Mouse (Mus musculus): Measurements from ENCODE around the gene Bcat2.

Bcat2 gene

DNA sequence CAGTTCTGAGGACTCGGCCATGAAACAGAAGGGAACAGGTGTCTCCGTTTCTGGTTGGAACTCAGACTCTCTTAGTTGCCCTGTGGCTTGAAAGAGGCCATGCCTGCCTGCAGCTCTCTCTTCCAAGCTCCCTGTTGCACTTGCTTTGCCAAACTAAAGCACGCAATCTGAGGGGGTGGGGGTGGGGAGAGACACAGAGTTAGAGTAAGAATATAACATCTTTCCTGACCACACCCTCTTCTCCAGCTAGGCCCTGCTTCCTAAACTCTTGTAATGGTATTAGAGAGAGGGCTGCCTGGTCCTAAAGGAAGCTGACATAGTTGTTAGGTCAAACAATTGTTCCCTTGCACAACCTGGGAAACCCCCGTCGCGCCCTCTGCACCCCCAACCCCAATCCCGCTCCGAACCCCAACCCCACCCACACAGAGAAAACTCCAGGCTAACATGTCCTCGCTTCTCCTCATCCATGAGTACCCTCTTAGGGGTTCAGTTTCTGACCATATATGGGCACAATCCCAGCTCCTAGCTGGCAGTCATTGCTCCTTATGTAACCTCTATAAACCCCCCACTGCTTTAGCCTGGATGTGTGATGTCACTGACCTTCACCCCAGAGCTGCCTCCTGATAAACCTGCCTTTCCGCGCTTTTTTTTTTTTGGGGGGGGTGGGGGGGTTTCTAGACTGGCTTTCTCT is 19.0 kb upstream of the Bcat2 start:
- no peak for DNase-seq

DNA sequence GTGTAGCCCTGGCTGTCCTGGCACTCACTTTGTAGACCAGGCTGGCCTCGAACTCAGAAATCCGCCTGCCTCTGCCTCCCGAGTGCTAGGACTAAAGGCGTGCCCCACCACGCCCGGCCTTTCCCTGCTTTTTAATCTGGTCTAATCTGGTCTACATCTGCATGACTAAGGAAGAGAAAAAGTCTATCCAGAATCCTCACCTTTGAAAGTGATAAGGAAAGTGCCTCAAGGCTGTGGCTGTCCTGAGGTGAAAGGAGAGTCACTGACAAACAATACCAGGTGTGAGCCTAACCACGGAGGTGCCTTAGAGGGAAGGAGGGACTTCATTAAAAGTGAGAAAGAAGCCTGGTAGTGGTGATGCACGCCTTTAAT is 18.5 kb upstream of the Bcat2 start:
- DNase-seq, result no peak

DNA sequence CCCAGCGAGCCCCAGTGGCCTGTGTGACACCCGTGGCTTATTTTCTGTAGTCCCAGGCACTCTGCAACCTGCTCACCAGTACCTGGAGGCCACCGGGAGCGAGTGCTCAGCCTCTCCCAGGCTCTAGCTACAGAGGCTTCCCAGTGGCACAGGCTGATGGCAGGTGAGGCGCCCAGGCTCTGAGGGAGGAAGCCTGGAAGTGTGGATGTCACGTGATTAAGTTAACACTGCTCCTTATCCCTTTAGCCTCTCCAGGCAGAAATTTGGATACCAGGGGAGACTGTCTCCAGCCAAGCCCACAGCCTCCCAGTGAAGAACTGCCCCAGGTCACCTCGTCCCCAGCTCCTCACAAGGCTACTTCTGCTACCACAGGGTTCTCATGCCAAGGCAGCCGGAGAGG is 16.4 kb upstream of the Bcat2 start:
- DNase-seq, result no peak

DNA sequence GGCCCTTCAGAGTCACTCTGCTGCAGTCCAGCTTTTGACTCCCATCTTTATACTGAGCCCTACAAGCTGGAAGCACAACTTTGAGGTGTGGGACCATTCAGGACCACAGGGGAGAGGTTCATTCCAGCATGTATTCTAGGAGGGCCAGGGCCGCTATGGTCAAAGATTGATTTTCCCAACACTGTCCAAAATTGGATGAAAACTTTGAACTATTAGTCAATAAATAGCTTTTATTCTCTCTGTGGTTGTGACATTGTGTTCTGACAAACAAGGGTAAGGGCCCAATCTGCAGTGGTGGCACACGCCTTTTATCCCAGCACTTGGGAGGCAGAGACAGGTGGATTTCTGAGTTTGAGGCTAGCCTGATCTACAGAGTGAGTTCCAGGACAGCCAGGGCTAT is 16.0 kb upstream of the Bcat2 start:
- DNase-seq, result no peak

DNA sequence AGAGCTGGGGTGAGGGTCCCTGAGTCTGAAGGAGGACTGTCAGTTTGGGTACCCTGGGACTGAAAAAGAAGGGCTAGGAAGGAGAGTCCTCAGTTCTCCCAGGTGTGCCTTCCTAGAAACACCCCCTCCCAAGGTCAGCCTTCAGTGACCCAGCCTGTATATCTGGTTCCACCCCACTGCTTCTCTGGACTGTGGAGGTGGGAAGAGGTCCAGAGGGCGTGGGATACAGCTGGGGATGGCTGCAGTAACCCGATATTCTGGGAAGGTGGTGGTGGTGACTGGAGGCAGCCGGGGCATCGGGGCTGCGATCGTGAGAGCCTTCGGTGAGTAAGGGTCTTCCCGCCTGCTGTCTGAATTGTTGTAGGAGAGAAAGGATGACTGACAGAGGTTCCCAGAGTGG is 15.2 kb upstream of the Bcat2 start, which contains the start of gene Hsd17b14:
TSS of gene Hsd17b14 (plus strand) at position 150 of the 400 bp plus-strand sequence.
- DNase-seq, result no peak

DNA sequence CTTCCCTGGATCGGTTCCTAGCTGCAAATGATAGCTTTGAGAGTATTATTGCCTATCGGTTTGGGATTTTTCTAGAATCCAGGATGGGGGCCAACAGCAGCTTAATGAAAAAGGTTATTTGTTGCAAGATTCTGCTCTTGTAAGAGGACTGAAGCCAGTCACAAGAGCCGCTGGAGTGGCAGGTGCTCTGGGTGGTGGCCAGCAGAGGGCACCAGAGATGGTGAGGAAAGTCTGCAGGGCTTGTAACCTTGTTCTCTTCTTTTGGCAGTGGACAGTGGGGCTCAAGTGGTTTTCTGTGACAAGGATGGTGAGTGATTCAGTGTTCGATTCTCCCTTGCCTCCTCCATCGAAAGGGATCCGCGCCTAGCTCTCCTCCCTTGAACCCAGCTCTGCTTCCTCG is 14.2 kb upstream of the Bcat2 start:
- DNase-seq, result peak; percentile 79 to 82

DNA sequence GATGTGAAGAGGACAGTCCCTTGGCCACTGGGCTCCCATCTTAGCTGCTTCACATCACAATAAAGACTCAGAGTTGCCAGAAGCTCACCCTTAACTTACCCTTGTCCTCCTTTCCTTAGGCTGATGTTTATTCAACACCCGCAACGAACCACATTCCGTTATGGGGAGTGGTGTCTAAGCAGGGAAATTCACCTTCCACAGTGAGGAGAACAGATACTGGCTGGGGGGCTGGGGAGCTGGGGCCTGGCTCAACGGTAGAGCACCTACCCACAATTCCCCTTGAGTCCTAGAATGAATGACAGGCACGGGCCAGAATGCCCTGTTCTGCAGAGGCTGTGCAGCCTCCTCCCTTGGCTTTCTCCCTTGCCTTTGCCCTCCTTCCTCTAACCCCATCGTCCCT is 11.0 kb upstream of the Bcat2 start:
- DNase-seq, result no peak

DNA sequence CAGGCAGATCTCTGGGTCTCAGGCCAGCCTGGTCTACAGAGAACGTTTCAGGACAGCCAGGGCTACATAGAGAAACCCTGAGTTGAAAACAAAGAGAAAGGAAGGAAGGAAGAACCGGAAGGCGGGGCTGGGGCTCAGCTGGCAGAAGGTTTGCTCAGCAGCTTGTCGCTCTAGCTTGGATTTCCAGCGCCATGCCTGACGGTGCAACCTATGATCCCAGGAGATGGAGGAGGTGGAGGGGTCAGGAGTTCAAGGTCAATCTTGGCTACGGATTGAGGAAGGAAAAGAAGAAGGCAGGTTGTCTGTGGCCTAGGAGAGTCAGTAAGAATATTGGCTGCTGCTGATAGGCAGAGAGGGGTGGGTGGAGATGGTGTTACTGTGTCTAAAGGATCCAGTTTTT is 9.7 kb upstream of the Bcat2 start:
- DNase-seq, result peak in 1 of 2 experiments; percentile 37

DNA sequence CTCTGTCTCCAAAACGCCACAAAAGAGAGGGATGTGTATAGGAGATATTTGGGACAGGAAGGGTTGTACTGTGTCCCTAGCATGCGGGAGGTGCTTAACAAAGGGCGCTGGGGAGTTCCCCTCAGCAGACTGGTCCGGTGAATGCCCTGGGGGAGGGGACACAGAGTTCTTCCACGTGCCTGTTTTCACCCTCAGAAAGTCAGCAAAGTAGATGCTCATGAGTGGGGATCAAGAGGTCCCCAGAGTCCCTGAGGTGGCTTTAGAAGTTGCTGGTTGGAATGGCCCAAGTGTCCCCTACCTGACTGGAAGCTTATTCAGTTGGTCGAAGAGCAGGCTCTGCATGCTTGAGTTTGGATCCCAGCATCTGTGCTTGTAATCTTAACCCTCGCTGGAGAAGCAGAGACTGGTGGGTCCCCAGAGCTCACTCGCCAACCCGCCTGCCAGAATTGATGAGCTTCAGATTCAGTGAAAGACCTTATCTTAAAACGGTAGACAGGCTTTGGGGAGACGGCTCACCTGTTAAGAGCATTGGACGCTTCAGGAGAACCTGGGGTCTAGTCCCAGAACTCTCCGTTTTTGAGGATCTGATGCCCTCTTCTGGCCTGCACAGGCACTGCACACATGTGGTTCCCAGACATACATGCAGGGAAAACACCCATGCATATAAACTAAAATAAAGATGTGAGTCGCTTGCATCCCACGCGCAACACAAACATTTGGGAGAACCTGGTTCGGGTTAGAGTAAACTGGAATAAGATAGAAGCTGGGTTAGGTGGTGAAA is 8.9 kb upstream of the Bcat2 start:
- peak; percentile 80 to 83 for DNase-seq

DNA sequence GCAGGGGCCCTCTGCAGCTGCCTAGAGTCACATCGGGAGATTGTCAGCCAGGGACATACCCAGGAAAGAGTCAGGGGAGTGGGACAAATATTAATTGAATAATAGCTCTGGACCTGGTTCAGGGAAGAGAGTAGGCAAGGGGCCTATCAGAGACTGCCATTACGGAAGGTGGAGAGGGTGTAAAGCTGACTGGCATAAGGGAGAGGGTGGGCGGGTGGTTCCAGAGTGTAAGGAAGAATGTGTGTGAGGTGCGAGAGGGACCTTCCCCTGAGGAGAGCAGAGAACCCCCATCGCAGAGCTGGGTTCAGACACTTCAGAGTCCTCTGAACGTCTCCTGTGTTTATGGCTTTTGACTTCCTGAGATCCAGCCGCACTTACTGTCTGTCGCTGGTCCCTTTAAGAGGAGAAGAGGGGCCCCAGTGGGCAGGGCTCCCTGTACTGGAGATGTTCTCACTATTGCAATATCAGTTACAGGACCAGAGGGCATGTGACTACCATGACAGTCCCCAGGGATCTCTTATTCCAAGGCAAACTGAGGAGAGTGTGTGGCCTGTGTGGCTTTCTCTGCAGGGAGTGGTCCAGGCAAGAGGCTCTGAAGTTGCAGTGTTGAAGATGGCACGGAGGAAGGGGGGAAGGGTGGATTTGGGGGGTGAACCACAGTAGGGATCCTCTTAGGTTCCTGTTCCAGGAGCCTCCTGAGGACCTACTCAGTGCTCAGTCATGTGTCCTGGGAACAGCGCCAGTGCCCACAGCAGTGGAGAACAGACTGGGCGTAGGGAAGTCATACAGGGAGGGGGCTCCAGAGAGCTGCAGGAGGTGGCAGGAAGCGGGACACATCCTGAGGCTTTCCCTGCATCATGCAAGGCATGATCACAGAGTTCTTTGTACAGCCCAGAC is 8.1 kb upstream of the Bcat2 start:
- no peak for DNase-seq

DNA sequence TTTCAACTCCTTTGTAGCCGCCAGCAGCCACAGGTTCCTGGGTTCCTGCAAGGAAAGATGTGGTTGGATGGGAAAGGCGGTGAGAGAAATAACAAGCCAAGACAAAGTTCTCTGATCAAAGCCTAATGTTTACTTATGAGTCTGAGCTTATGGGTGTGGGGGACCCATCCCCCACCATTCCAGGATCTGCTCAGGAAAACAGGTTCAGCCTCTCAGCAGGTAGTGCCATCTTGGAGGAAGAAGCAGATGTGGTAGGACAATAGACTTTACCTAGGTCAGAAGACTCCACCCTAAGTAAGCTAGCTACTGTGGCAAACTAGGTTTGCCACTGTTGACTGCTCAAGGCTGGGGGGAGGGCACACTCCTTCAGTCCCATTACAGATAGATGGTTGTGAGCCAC is 5.1 kb upstream of the Bcat2 start:
- no peak for DNase-seq

DNA sequence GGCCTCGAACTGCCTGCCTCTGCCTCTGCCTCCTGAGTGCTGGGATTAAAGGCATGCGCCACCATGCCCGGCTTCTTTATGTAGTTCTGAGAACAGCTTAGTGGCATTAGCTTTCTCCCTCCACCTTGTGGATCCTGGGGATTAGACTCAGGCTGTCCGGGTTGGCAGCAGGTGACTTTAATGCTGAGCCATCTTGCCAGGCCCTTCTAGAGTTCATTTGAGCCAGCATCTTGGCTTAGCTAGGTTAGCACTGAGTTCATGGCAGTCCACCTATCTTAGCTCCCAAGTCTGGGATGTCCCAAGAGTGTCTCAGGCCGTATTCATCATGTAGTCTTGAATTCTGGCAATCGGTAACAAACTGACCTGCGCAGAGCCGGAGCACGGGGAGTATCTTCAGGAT is 4.5 kb upstream of the Bcat2 start:
- no peak for DNase-seq

DNA sequence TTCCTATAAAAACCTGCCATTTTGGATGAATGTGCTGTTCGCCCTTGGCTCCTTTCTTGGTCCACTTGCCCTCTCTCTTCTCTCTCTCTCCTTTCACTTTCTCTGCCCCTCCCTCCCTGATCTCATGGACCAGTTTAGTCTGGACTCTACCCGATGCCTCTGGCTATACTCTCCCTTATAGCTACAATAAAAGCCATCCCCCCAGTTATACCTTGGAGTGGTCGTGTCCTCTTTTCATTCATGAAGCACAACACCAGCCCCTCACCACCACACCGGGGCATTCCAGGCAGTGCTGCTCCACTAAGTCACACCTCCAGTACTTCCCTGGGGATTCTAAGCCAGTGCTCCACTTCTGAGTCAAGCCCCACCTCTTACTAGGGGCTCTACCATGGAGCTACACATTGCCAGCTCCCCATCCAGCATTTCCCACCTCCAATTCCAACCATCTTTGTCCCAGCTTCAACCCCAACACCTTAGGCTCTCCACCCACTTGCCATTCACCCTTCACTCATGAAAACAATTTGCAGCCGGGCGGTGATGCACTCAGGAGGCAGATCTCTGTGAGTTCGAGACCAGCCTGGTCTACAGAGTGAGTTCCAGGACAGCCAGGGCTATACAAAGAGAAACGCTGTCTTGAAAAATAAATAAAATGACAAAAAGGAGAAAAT is 2.7 kb upstream of the Bcat2 start:
- no peak for DNase-seq

DNA sequence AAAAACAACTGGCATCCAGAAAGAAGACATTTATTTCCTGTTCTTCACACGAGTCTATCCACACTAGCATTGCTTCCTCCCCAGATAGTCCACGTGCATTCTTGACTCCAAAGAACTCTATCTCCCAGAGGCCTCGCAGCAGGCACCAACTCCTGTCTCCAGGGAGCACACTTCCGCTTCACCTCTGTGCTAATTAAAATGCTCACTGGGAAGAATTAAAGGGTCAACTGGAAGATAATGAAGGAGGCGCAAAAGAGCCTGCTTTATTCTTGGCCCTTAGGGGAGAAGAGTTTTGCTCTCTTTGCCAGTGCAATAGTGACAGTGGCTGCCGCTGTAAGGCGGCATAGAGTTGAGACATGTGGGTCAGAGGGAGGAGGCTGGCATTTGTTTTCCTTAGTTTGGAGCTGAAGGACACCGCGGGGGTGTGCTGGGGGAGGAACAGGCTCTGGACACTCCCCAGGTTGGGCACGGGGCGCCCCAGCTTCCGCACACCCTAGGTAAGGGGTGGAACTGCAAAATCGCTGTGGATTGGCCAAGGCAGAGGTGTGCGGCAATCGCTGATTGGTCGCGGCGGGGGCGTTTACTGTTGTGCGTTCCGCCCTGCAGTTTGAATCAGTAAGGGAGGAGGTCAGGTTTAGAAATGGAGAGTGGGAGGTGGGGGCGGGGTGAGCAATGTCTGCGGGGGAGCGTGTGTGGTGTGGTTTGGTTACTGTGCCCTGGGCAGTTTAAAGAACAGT is 2.0 kb upstream of the Bcat2 start:
- DNase-seq, result peak; percentile 86 to 91

DNA sequence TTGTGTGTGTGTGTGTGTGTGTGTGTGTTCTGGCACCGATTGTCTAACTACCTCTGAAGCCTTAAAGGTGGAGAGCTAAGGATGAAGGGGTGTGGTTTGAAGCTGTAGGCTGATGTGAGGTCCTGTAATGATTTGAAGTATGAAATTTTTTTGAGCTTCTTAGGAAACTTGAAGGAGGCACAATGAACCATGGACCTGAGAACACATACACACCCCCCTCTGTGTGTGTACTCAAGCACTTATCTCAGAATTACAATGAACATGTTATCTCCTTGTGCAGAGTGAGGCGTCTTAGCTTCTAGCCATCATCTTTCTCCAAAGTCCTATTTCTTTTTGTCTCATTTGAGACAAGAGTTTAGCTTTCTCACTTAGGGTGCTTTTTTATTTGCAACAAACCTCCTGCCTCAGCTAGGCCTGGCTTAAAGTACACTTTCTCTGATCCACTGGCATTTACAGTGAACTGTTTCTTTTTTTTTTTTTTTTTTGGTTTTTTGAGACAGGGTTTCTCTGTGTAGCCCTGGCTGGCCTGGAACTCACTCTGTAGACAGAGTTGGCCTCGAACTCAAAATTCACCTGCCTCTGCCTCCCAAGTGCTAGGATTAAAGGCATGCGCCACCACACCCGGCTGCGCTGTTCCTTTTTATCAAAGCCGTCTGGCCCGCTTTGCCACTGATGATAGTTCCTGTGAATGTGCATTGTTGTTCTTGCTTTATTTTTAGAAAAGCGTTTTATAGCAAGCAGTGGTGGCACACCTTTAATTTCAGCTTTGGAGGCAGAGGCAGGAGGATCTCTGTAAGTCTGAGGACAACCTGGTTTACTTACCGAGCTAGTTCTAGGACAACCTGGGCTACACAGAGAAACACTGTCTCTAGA is 1.1 kb upstream of the Bcat2 start:
- no peak for DNase-seq

DNA sequence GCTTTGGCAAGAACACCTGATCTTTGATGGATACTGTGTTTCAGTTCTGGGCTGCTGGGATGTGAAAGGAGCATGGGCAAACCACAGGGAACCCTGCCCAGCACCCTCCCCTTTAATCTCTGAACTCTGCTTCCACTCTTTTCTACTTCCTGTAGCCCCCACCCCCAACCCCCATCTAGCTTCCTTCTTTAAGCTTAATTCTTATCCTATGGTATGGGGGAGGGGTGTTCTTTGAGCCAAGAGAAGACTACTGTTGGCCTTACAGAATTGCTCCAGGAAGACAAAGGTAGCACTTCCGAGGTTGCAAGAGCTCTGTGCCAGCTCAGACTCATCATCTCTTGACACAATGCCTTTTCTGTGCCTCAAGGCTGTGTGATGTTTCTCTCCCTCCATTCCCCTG is 2.0 kb downstream of the Bcat2 start:
- DNase-seq, result no peak

DNA sequence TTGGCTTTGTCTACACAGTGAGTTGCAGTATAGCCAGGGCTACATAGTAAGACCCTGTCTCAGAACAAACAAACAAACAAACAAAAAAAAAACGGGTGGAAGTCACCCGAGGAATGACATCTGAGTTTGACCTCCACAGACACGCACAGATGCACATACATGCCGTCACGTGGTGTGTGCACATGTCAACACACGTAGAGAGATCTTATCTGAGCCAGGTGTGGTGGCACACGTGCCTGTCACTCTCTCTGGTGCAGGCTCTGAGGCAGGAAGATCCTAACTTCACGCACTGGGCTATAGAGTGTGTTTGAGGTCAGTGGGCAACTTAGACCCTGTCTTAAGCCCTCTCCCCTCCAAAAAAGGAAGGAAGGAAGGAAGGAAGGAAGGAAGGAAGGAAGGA is 4.0 kb downstream of the Bcat2 start:
- peak; percentile 56 to 80 for DNase-seq

DNA sequence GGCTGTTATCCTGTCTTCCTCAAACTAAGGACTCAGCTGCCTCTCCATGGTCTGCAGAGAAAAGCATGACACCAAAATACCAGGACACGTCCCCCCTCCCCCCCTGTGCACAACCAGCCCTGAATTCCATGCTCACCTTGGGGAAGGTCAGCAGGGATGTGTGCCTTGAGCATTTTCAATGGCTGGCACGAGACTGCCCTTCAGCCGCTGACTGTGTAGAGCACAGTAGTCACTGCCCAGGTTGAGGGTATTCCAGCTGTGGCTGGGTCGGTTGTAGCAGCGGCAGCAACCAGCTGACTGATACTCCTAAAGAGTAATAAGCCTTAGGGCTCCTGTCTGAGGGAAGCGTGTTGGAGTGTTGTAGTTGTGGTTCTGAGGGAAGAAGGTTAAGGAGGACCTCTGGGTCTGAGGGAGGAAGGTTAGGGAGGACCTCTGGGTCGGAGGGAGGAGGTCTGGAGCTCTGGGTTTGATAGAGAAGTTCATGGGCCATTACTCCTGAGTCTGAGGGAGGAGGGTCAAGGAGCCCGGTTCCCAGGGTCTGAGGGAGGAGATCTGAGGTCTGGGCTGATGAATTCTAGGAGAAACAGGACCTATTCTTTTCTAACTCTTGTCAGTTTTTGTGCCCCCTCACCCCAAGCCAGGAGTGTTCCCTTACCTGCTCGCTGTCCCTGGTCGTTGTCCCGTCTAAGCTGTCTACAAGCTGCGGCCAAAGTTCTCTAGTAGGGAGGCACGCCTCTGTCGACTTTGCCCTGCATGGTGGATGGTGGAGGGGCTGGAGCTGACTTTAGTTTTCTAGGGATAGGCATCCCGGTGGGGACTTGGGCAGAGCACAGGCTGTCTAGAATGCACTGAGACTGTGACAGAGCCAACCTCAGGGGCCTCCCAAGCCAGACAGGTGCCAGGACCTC is 4.8 kb downstream of the Bcat2 start:
- no peak for DNase-seq

DNA sequence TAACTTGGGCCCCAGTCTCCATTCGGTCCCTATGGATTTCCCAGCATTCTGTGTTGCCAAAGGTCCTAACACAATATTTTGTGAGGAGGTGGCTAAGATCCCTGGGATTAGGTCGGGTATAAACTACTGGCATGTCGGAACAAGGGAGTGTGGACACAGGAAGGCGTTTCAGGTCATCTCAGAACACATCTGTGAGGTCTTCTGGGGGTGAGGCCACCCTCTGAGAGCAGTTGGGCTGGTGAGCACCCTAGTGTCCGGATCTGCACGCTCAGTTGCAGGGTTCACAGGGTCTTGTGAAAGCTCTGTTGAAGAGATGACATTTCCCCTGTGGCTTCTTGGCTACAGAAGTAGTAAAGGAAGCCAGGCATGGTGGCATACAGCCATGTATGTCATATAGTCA is 16.0 kb downstream of the Bcat2 start:
- DNase-seq, result no peak
